Mouse (Mus musculus) neutrophil, adult 5-6 weeks (primary cell): ENCODE measurements around the gene Pax9. TPM values are rescaled to one million over a fixed set of nuclear protein-coding genes. Genes with fewer than 3 reads are reported as not detected.

ENCODE experiments used
- ATAC-seq: fragments of 151-379, 151-347 bp; 2 replicates; pipeline ENCODE4 v1.8.0; 2017; ENCODE audit warnings: mild to moderate bottlenecking, moderate TSS enrichment; ENCODE audit not compliant: insufficient number of reproducible peaks, poor library complexity, low FRiP score, severe bottlenecking; ENCODE audit errors: extremely low read depth
- total RNA-seq: library from RNA; stranded (forward); fragments of 200-1000 nt; gene quantifications from 2 replicates; pipeline ENCODE4 v1.2.3, GENCODE M21; 2017

Pax9 gene
- total RNA-seq, 1 experiment from 2014 or later: not detected

DNA sequence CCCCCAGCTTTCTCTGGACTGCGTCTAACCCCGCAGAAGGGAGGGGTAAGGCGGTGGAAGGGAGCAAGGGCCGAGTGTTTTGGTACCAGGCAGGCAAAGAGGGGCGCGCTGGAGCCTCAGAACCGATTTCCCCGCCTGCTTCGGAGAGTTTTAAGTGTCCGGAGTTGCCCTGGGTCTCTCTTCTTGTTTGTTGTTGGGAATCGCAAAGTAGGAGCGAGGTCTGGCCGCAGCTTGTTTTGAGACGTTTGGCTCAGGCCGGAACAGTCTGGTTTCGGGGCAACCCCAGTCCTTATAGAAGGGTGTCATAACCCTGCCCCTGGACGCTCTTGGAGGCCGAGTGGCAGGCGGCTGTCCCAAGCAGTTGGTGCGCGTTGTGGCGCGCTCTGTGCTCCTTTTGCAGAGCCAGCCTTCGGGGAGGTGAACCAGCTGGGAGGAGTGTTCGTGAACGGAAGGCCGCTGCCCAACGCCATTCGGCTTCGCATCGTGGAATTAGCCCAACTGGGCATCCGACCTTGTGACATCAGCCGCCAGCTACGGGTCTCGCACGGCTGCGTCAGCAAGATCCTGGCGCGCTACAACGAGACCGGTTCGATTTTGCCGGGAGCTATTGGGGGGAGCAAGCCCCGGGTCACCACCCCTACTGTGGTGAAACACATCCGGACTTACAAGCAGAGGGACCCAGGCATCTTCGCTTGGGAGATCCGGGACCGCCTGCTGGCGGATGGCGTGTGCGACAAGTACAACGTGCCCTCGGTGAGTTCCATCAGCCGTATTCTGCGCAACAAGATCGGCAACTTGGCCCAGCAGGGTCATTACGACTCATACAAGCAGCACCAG is 4.8 kb downstream of the Pax9 start:
- ATAC-seq: no peak

DNA sequence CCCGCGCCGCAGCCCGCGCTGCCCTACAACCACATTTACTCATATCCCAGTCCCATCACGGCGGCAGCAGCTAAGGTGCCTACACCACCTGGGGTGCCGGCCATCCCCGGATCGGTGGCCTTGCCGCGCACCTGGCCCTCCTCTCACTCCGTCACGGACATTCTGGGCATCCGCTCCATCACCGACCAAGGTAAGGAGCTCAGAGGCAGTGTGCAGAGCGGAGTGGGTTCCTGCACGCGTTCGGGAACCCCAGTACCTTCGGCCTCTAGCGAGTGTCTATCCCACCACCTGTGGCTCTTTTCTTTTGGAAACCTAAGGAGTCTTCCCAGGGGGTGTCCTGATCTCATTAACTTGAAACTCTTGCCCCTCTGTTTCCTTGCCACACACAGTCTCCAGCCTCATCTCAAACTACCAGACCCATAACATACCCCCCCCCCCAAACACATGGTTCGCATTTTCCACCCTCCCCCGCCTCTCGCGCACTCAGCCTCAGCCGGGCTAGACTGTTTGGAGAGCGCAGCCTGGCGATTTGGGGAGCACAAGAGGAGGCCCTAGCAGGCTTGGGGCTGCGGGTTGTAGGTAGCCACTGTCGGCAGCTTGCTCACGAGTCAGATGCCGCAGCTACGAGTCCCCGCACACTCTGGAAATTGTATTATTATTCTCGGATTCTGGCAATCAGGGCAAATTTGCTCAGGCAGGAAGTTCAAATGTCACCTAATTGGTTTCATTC is 5.6 kb downstream of the Pax9 start:
- no peak for ATAC-seq

DNA sequence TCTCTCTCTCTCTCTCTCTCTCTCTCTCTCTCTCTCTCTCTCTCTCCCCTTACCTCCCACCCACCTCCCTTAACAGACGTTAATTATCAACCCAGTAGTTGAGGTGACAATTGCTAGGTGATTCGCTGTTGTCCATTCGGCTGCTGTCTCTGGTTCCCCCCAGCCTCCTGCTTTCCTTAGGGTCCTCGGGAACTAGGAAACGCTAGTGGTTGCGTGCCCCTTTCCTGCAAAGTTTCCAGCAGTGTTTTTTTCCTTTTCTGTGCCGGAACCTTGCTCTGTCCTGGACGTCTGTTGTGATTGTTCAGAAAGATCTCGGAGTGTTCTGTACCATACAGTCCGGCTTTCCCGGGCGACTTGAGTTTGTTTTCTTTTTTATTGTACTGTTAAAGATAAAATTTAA is 6.2 kb downstream of the Pax9 start:
- no peak for ATAC-seq

DNA sequence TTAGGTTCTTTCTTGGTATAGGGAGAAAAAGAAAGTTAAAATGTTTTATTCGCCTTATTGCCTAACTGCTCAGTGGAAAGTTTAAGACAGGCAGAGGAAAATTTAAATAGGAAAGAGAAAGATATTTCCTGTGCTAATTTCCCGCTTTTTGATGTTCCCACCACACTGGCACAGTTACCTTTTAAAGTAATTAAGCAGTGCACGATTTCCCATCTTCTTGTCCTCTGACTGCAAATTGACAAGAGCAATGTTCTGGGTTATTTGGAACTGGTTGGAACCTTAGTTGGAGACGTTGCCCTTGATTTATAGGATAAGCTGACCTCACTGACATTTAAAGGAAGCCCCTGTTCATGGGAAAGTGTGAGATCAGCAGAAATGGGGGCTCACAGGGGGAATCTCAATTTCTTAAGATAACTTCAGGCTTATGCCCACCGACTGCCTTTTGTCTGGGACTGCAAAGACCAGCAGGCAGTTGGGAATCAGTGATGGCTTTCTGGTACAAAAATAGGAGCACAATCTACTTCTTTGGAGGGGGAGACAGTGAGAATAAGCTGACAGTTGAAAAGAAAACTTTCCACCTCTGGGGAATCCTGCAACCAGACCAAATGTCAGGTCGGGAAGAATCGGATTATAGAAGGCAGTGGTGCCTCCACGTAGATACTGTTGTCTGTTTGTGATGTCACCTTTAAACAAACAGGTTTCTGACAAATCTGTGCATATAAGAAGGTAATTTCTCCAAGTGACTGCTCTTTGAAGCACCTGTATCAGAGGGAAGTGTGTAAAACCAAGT is 6.8 kb downstream of the Pax9 start:
- no peak for ATAC-seq

DNA sequence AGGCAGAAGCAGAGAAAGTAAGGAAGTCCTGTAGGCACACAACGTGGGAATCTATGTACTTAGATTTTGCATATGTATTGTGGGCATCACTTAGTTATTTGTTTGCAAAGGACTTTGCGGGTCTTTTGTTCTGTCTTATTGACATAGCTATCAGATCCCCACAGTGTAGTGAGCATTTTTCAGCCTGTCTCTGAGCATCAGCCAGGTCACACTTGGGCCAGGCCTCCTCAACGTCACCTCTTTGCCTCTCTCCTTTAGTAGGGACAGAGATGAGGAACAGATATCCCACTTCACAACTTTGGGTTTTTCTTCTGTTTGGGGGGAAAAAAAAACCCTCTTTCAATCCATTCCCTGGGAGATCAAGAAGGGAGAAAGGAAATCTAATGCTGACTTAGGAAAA is 7.8 kb downstream of the Pax9 start:
- no peak for ATAC-seq

DNA sequence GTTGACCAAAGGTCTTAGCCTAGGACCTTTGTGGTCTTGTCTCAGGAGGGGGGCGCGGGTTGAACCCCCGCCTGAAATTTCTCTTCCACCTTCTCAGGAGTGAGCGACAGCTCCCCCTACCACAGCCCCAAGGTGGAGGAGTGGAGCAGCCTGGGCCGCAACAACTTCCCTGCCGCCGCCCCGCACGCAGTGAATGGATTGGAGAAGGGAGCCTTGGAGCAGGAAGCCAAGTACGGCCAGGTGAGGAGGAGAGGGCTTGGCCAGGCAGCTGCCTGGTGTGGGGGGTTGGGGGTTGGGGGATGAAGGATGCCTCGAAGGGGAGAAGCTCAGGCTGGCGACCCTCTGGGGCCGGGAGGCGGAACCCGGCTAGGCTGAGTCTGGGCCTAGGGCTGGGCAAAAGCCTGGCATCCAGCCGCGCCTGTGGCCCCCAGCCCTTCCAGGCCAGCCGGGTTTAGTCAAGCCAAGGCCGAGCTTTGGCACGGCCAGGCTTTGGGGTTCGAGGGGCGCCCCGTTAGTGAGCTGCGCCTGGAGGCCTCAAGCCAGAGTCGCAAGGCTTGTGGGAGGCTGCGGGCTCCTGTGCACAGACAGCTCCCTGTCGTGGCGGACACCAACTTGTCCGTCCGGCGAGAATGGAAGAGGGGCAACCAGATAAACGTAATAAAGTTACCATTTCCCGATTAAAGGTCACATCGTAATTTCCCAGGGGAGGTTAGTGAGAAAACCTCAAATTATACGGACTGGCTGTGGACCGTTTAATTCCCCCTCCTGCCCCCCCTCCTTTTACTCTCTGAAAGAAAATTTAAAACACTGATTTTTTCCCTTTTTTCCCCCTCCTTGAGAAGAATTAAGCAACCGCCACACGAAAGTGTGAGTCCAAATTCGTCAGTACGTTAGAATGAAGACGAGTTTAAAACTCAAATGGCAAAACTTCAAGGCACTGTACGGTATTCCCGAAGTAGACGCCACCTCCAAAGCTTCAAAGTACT is 8.6 kb downstream of the Pax9 start:
- ATAC-seq: no peak

DNA sequence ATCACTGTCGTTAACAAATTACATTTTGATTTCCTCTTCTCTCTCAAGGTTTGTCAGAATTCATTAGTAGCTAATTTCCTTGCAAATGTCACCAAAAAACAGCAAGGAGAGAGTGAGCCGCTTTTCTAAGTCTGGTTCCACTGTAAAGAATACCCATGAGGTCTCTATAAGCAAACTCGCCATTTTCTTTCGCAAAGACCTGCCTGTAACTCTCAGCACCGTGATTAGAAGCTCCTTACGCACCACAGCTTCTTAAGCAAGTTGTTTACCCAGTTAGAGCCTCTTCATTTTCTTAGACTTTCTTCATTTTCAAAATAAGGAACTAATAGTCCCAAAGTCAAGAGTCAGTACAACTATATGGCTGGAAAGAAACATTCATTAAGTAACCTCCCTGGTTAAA is 9.4 kb downstream of the Pax9 start:
- ATAC-seq: no peak

DNA sequence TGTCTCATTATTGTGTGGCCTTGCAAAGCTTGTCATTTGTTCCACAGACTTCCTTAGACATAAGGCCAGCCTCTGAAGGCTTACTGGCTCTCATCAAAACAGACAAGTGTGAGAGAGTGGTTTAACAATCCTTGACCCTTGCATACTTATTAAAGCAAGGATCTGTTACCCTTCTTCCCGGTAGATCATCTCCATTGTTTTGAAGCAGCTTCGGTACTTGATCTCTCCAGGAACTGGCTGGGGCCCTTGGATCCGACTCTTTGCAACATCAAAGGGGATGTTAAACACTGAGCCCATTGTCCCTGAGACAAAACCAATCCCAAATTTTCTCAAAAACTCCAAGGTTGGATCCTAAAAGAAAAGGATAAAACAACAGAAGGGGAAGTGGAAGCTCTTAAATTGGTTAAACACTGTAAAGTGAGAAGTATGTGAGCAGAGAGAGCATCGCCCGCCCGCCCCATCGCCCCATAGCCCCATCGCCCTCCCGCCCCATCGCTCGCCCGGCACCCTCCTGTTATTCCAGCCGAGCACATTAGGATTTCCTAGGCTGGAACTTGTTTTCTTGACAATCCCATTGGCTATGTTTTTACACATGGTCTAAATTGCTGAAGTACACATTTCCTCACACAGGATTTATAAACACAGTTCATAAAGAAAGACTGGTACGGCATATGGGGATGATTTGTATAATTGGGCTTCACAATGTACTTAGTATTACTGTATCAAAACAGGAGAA is 26.6 kb downstream of the Pax9 start:
- ATAC-seq: no peak

DNA sequence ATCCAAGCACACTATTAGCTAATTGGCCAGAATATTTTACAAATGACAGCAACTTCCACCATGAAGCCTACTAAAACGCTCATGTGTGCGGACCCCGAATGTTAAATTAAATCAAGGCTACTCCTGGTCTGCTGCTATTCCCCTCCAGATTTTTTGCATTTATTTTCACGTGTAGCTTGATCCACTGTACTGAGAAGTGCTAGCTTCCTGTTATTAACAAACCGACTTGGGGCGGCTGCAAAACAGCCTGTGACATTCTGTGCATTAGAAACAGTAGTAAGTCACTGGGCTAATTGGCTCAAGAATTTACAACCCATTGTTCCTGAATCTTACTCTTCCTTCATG is 27.1 kb downstream of the Pax9 start:
- no peak for ATAC-seq

DNA sequence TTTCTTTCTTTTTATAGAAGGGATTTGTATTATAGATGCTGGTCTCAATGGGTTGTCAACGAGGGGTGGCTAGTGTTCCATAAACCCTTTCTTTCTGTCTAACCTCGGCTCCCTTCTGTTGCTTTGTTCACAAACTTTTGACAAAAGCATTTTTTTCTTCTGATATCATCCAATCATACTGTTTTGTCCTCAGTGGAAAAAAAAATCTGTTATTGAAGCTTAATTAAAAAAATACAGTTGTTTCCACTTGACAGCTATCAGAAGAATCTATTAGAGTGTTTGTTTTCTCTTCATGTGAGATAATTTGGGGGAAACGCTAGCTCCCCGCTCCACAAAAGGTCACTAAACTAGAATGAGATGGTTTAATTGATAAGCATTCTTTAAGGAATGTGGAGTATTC is 36.1 kb downstream of the Pax9 start:
- ATAC-seq: no peak

DNA sequence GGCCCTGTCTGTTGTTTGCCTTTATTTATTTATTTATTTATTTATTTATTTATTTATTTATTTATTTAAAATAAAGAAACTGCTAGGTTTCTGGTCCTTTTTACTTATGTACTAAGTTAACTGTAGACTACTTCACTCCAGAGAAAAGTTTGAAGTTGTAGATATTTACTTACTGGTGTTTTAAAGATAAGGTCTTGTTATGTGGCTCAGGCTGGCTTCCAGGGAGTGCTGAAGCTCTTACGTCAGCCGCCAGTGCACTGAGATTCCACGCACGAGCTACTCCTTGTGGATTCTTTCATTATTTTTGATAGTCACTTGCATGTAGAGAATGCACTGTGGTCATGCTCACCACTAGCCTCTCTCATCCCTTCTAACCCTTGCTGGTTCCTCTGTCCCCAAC is 45.5 kb downstream of the Pax9 start:
- ATAC-seq: no peak

Other genes with a start within 250 kb of the Pax9 start
- not detected in 2 replicates for gene Nkx2-1, start 154.9 kb upstream of the Pax9 start, total RNA-seq
- gene Nkx2-9, start 78.5 kb upstream of the Pax9 start, total RNA-seq: not detected in 2 replicates